ENCODE assay signal across 17 mouse cellular contexts in the genomic region with DNA sequence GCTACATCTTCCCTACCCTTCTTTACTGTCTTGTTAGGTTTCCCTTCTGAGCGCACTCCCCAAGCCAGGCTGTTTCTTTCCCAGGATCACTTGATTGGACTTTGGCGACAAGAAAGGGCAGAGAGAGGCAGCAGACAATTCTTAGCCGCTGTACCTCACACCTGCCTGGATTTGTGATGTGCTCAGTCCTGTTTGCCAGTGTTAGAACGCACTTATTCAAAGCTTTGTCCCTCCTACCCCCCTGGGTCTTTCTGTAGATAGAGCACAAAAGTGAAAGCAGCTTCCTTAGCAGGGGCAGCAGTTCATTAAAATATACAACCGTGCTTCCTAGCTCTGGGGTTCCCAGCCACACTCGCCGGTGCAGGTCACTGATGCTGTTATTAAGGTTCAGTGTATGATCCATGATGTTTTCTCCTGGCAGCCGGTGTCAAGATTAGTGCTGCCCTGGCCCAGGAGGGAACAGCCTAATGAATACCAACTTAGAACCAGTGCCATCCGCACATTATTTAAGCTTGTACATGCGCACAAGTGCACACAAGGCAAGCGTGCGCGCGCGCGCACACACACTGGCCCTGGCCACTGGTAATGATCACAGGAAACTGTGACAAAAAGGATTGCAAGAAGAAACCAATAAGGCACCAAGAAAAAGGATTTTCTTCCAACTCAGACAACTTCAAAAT. TPM values are rescaled to one million over a fixed set of nuclear protein-coding genes. Genes with fewer than 3 reads are reported as not detected.
DNase-seq lines count a peak whose midpoint lies in the region; ATAC-seq and TF ChIP-seq lines count a peak whose summit lies in the region.
"Had no signal": no experiment of that assay in that cellular context is flagged by ENCODE, and none has a peak within 500 bp of the region (broad histone marks: within the 10 kb centered on the region; RNA-seq: fewer than 3 reads in every experiment).

No protein-coding gene starts in this region.

- no peaks in the 10 kb centered on the region for H3K9me3 ChIP-seq in heart, embryonic 13.5 days
- H3K9me3 ChIP-seq in ES-Bruce4 (replicated peaks; ENCODE audit: control insufficient read depth, insufficient read depth, low read length, poor library complexity, severe bottlenecking) = no peaks in the 10 kb centered on the region
- H3K9me3 ChIP-seq in neural tube, embryonic 13.5 days = no peaks in the 10 kb centered on the region
- H3K9me3 ChIP-seq: hindbrain, embryonic 15.5 days; midbrain, embryonic 12.5 days had no signal

- 75% methylated on average over 16 of the region's 16 CpGs for WGBS in heart, embryonic 13.5 days
- WGBS in neural tube, embryonic 13.5 days = 65% methylated on average over 16 of the region's 16 CpGs

- H3K4me3 ChIP-seq in heart, embryonic 13.5 days = peak overlapping the region; percentile 13; the same call in 1 of the 2 replicates
- H3K4me3 ChIP-seq in ES-Bruce4 (ENCODE audit: low read depth, low read length) = peak overlapping the region; percentile 33
- H3K4me3 ChIP-seq in neural tube, embryonic 13.5 days = no peak overlapping the region
- H3K4me3 ChIP-seq: hindbrain, embryonic 15.5 days; midbrain, embryonic 12.5 days had no signal

- no peak for ATAC-seq in heart, embryonic 13.5 days (ENCODE audit: extremely low read depth, insufficient number of reproducible peaks, low FRiP score, low TSS enrichment)
- no peak for ATAC-seq in neural tube, embryonic 13.5 days (ENCODE audit: low read depth)
- no peak for ATAC-seq in granulocyte monocyte progenitor cell, adult 5-6 weeks (replicated peaks; ENCODE audit: poor library complexity, severe bottlenecking)
- ATAC-seq: Patski had no signal

- peaks cover 50% of the 10 kb centered on the region for H3K4me1 ChIP-seq in heart, embryonic 13.5 days
- H3K4me1 ChIP-seq in ES-Bruce4 (ENCODE audit: control insufficient read depth, insufficient read depth, low read length) = peaks cover 3% of the 10 kb centered on the region
- H3K4me1 ChIP-seq in neural tube, embryonic 13.5 days (replicated peaks) = peaks cover 25% of the 10 kb centered on the region

- no peak for TF ChIP-seq EP300 in ES-Bruce4 (IDR thresholded peaks at IDR 0.05; ENCODE audit: insufficient read depth, low read depth, low read length)

- H3K4me2 ChIP-seq in heart, embryonic 13.5 days = peak overlapping the region; percentile 99
- H3K4me2 ChIP-seq in neural tube, embryonic 13.5 days = 0 out of 2 replicates have a peak overlapping the region, but pooled peaks have one; percentile 6
- H3K4me2 ChIP-seq: hindbrain, embryonic 15.5 days; midbrain, embryonic 12.5 days had no signal

- no peak for TF ChIP-seq POLR2A in ES-Bruce4 (IDR thresholded peaks at IDR 0.05; ENCODE audit: insufficient read depth, low read length)

- peaks cover 6% of the 10 kb centered on the region; the same call in 1 of the 2 replicates for H3K36me3 ChIP-seq in heart, embryonic 13.5 days
- peaks cover 38% of the 10 kb centered on the region for H3K36me3 ChIP-seq in ES-Bruce4 (ENCODE audit: control insufficient read depth, insufficient read depth, low read length, poor library complexity, severe bottlenecking)
- no peaks in the 10 kb centered on the region for H3K36me3 ChIP-seq in neural tube, embryonic 13.5 days
- H3K36me3 ChIP-seq: hindbrain, embryonic 15.5 days; midbrain, embryonic 12.5 days had no signal

- no peak for TF ChIP-seq CTCF in ES-Bruce4 (IDR thresholded peaks at IDR 0.05; ENCODE audit: low read depth, low read length)

- peak overlapping the region; percentile 12; the same call in 1 of the 2 replicates for H3K9ac ChIP-seq in heart, embryonic 13.5 days
- peak overlapping the region; percentile 39 for H3K9ac ChIP-seq in ES-Bruce4 (ENCODE audit: low read depth, poor library complexity, severe bottlenecking)
- H3K9ac ChIP-seq in neural tube, embryonic 13.5 days = no peak overlapping the region
- H3K9ac ChIP-seq: hindbrain, embryonic 15.5 days; midbrain, embryonic 12.5 days had no signal

- peaks cover 26% of the 10 kb centered on the region for H3K27me3 ChIP-seq in heart, embryonic 13.5 days (replicated peaks)
- no peaks in the 10 kb centered on the region for H3K27me3 ChIP-seq in ES-Bruce4 (ENCODE audit: control insufficient read depth, insufficient read depth, low read length, poor library complexity, severe bottlenecking)
- H3K27me3 ChIP-seq in neural tube, embryonic 13.5 days = peaks cover 57% of the 10 kb centered on the region
- H3K27me3 ChIP-seq: Patski had no signal

- H3K27ac ChIP-seq in heart, embryonic 13.5 days (replicated peaks) = no peak overlapping the region
- H3K27ac ChIP-seq in ES-Bruce4 (ENCODE audit: insufficient read depth, low read length) = peak overlapping the region; percentile 93
- no peak overlapping the region for H3K27ac ChIP-seq in neural tube, embryonic 13.5 days (replicated peaks)
- H3K27ac ChIP-seq: hindbrain, embryonic 15.5 days; midbrain, embryonic 12.5 days had no signal

- DNase-seq in heart, adult 8-10 months (ENCODE audit: low spot score) = no peak
- DNase-seq in ZHBTc4 (ENCODE audit: low read depth, low spot score) = peak; percentile 62
- no peak for DNase-seq in spleen, adult 18-20 months
- DNase-seq in cerebellum, adult 9-10 months = no peak
- DNase-seq: adrenal gland, adult 8-10 months; cerebellum, postnatal 25 days; heart, adult 18-20 months; kidney, adult 9 months; lung, postnatal 14 days; right cerebral cortex, adult 18-20 months had no signal

RNA-seq across cellular contexts. Expression of a gene that starts 6.1 kb away (rescaled TPM):
- polyA plus RNA-seq in heart, embryonic 13.5 days (2015; fragmentation: Nextera tagmentation; extraction: Ambion mirVana) = 1.1 TPM in 2 replicates
- 1 to 10 TPM; 3.9 to 4.4 (median 4.3) TPM for total RNA-seq in heart, adult 8-10 months (2022)
- 18.0 and 19.4 TPM in 2 replicates for polyA plus RNA-seq in ES-Bruce4 (2011; ENCODE audit: insufficient read depth, insufficient read length, low read depth, missing spikeins)
- 0.20 and 0.21 TPM in 2 replicates for polyA plus RNA-seq in neural tube, embryonic 13.5 days (2015; fragmentation: Nextera tagmentation; extraction: Ambion mirVana)
- total RNA-seq in granulocyte monocyte progenitor cell, adult 5-6 weeks (2014; fragmentation: Nextera tagmentation) = 1.2 and 1.6 TPM in 2 replicates
- total RNA-seq in granulocyte monocyte progenitor cell, adult 5-6 weeks (2017) = 1.1 and 1.2 TPM in 2 replicates

RNA-seq across cellular contexts. Expression of a gene that starts 41.2 kb away (rescaled TPM):
- 2.9 and 3.9 TPM in 2 replicates for polyA plus RNA-seq in heart, embryonic 13.5 days (2015; fragmentation: Nextera tagmentation; extraction: Ambion mirVana)
- total RNA-seq in heart, adult 8-10 months (2022) = 10 to 100 TPM; 10.3 to 16.9 (median 12.9) TPM
- polyA plus RNA-seq in ES-Bruce4 (2011; ENCODE audit: insufficient read depth, insufficient read length, low read depth, missing spikeins) = 29.2 and 31.6 TPM in 2 replicates
- polyA plus RNA-seq in neural tube, embryonic 13.5 days (2015; fragmentation: Nextera tagmentation; extraction: Ambion mirVana) = 3.2 and 3.8 TPM in 2 replicates
- total RNA-seq in granulocyte monocyte progenitor cell, adult 5-6 weeks (2014; fragmentation: Nextera tagmentation) = 7.6 and 7.8 TPM in 2 replicates
- total RNA-seq in granulocyte monocyte progenitor cell, adult 5-6 weeks (2017) = 5.1 and 7.6 TPM in 2 replicates
